Mouse (Mus musculus) CH12.LX (cell line): ENCODE measurements around the gene Itgad. TPM values are rescaled to one million over a fixed set of nuclear protein-coding genes. Genes with fewer than 3 reads are reported as not detected.
"Not testable (repeated sequence)": the region's sequence is repeated elsewhere in the genome, so short reads cannot be mapped to it uniquely, and the experiment has no call there.

Experiments used
- DNase-seq: peaks from one replicate; pipeline ENCODE4 v3.0.0-alpha.2; 2013; ENCODE audit errors: extremely low read depth
- H3K27ac ChIP-seq: 2 replicates; pipeline ENCODE4 v1.5.1; 2012; ENCODE audit warnings: low read depth, mild to moderate bottlenecking, control low read depth, moderate library complexity; ENCODE audit not compliant: insufficient read depth
- H3K27me3 ChIP-seq: replicated peaks from 2 replicates; pipeline ENCODE3; 2012; ENCODE audit warnings: inconsistent platforms
- H3K36me3 ChIP-seq, 2 experiments: replicated peaks in 1 of 2; 2 replicates each; pipeline versions ENCODE3 to v1.6.1; 2012; ENCODE audit warnings: inconsistent platforms in 1 of 2, low read length in 1 of 2, mild to moderate bottlenecking in 1 of 2, mixed read lengths in 1 of 2, moderate library complexity in 1 of 2; ENCODE audit not compliant: control insufficient read depth in 1 of 2, insufficient read depth in 1 of 2
- H3K4me1 ChIP-seq, 2 experiments: 2 replicates each; pipeline ENCODE4 v1.6.1; 2012; ENCODE audit warnings: inconsistent platforms in 1 of 2, moderate library complexity in 1 of 2; ENCODE audit not compliant: insufficient read depth in 2 of 2, control insufficient read depth in 1 of 2
- H3K4me2 ChIP-seq: 2 replicates; pipeline ENCODE4 v1.6.1; 2012; ENCODE audit warnings: low read depth, mild to moderate bottlenecking, control low read depth; ENCODE audit not compliant: poor library complexity, insufficient read depth, severe bottlenecking
- H3K4me3 ChIP-seq, 3 experiments: fragments of 150-350 bp in 1 of 3; sonication (generic) in 1 of 3; replicated peaks in 1 of 3; 2 replicates each; pipeline versions ENCODE3 to v1.5.1; 2011 to 2012; ENCODE audit warnings: low read depth in 2 of 3, low read length in 2 of 3, mild to moderate bottlenecking in 2 of 3, moderate library complexity in 2 of 3, control low read depth in 1 of 3, improper control_type of control experiment in 1 of 3, inconsistent platforms in 1 of 3, mixed read lengths in 1 of 3; ENCODE audit not compliant: poor library complexity in 1 of 3
- H3K79me2 ChIP-seq: replicated peaks from 2 replicates; pipeline ENCODE4 v1.6.1; 2012; ENCODE audit warnings: mild to moderate bottlenecking, moderate library complexity; ENCODE audit not compliant: control insufficient read depth, poor library complexity, insufficient read depth, severe bottlenecking; ENCODE audit errors: extremely low read depth
- H3K9ac ChIP-seq: 2 replicates; pipeline ENCODE4 v1.6.1; 2012; ENCODE audit warnings: low read depth, mild to moderate bottlenecking, control low read depth, moderate library complexity; ENCODE audit not compliant: insufficient read depth
- H3K9me3 ChIP-seq: replicated peaks from 2 replicates; pipeline ENCODE3; 2012; ENCODE audit warnings: low read length, inconsistent platforms, mixed read lengths
- CTCF ChIP-seq, 2 experiments: IDR thresholded peaks in 1 of 2; conservative IDR thresholded peaks in 1 of 2; 2 replicates each; pipeline ENCODE4 v1.5.1; 2011 to 2012; ENCODE audit warnings: low read depth in 2 of 2, low read length in 2 of 2, improper control_type of control experiment in 1 of 2, inconsistent platforms in 1 of 2, mild to moderate bottlenecking in 1 of 2, moderate library complexity in 1 of 2
- E2F4 ChIP-seq: IDR thresholded peaks from 2 replicates; pipeline ENCODE4 v1.6.1; 2011; ENCODE audit warnings: low read depth, low read length, improper control_type of control experiment; ENCODE audit not compliant: insufficient replicate concordance
- ELF1 ChIP-seq: IDR thresholded peaks from 2 replicates; pipeline ENCODE4 v1.6.1; 2014; ENCODE audit warnings: low read depth, mild to moderate bottlenecking, inconsistent platforms, low read length, improper control_type of control experiment
- EP300 ChIP-seq: IDR thresholded peaks from 2 replicates; pipeline ENCODE4 v1.6.1; 2011; ENCODE audit warnings: low read length, improper control_type of control experiment
- GABPA ChIP-seq: IDR thresholded peaks from 2 replicates; pipeline ENCODE4 v1.6.1; 2012; ENCODE audit warnings: low read depth, low read length, improper control_type of control experiment, inconsistent platforms; ENCODE audit not compliant: insufficient replicate concordance
- HCFC1 ChIP-seq: IDR thresholded peaks from 2 replicates; pipeline ENCODE4 v1.6.1; 2012; ENCODE audit warnings: low read depth, mild to moderate bottlenecking, inconsistent platforms, low read length, improper control_type of control experiment
- IRF4 ChIP-seq: IDR thresholded peaks from 2 replicates; pipeline ENCODE4 v1.6.1; 2014; ENCODE audit warnings: low read depth, mild to moderate bottlenecking, inconsistent platforms, low read length, improper control_type of control experiment
- JUND ChIP-seq: conservative IDR thresholded peaks from 2 replicates; pipeline ENCODE4 v1.6.1; 2011; ENCODE audit warnings: low read depth, low read length, improper control_type of control experiment
- KAT2A ChIP-seq: IDR thresholded peaks from 2 replicates; pipeline ENCODE4 v1.6.1; 2012; ENCODE audit warnings: low read length, improper control_type of control experiment, inconsistent platforms; ENCODE audit not compliant: insufficient replicate concordance
- PAX5 ChIP-seq: IDR thresholded peaks from 2 replicates; pipeline ENCODE4 v1.6.1; 2012; ENCODE audit warnings: low read length, inconsistent platforms, mixed read lengths
- POLR2A ChIP-seq: IDR thresholded peaks from 2 replicates; pipeline ENCODE4 v1.6.1; 2011; ENCODE audit warnings: low read depth, mild to moderate bottlenecking, improper control_type of control experiment, low read length
- RAD21 ChIP-seq: IDR thresholded peaks from 2 replicates; pipeline ENCODE4 v1.6.1; 2011; ENCODE audit warnings: low read depth, mild to moderate bottlenecking, low read length, improper control_type of control experiment, moderate library complexity
- TBP ChIP-seq: conservative IDR thresholded peaks from 2 replicates; pipeline ENCODE4 v1.6.1; 2011; ENCODE audit warnings: low read depth, low read length, improper control_type of control experiment
- UBTF ChIP-seq: IDR thresholded peaks from 2 replicates; pipeline ENCODE4 v1.6.1; 2012; ENCODE audit warnings: low read depth, mild to moderate bottlenecking, inconsistent platforms, low read length, improper control_type of control experiment, moderate library complexity
- USF1 ChIP-seq: IDR thresholded peaks from 2 replicates; pipeline ENCODE4 v1.6.1; 2014; ENCODE audit warnings: low read depth, mild to moderate bottlenecking, inconsistent platforms, low read length, improper control_type of control experiment
- USF2 ChIP-seq: conservative IDR thresholded peaks from 2 replicates; pipeline ENCODE4 v1.6.1; 2011; ENCODE audit warnings: low read depth, low read length, improper control_type of control experiment
- ZC3H11A ChIP-seq: IDR thresholded peaks from 2 replicates; pipeline ENCODE4 v1.6.1; 2012; ENCODE audit warnings: low read depth, mild to moderate bottlenecking, inconsistent platforms, low read length, improper control_type of control experiment
- ZKSCAN1 ChIP-seq: IDR thresholded peaks from 2 replicates; pipeline ENCODE4 v1.6.1; 2012; ENCODE audit warnings: low read depth, inconsistent platforms, low read length, improper control_type of control experiment, borderline replicate concordance
- dilution Hi-C: fragments of 300-500 bp; cut with MboI; formaldehyde crosslinking; loops from 2 replicates; pipeline ENCODE4 v1.14.3; 2020; ENCODE audit warnings: low sequenced_read_pairs; ENCODE audit not compliant: extremely low pct_unique_long_range_greater_than_20kb, extremely low pct_ligation_motif_present
- in situ Hi-C: fragments of 300-500 bp; cut with MboI; formaldehyde crosslinking; loops from 3 replicates; pipeline ENCODE4 v1.14.3; 2019; ENCODE audit warnings: low sequenced_read_pairs, low pct_ligation_motif_present, low pct_unique_long_range_greater_than_20kb, mixed read lengths
- polyA plus RNA-seq: library from polyadenylated mRNA; unstranded; fragments of >175 nt; gene quantifications from 2 replicates; pipeline ENCODE4 v1.2.1, GENCODE M21; 2012; ENCODE audit warnings: low read depth; ENCODE audit not compliant: insufficient read length
- total RNA-seq, 2 experiments: library from RNA; depleted of rRNA; stranded (reverse); fragments of 300-350 nt in 1 of 2; fragments of >200 nt in 1 of 2; gene quantifications; 2 replicates each; pipeline ENCODE4 v1.2.3; 2012 to 2014

The Itgad gene
- total and polyA plus RNA-seq, 3 experiments, result not detected

- Histone ChIP-seq H3K36me3 (no peaks in the 10 kb centered on the region), H3K79me2 (no peaks in the 10 kb centered on the region), H3K4me2 (no peak overlapping the region), H3K4me1 (peaks cover 0 to 2% of the 10 kb centered on the region in 2 experiments; a peak in 1 of 4 replicates), H3K9me3 (no peaks in the 10 kb centered on the region), H3K9ac (no peak overlapping the region), H3K27ac (no peak overlapping the region), H3K4me3 (no peak overlapping the region), H3K27me3 (no peaks in the 10 kb centered on the region)
- in situ Hi-C loops, result no loop called here
- dilution Hi-C loops, result no loop called here
- DNase-seq, result no peak
- no peak for TF ChIP-seq USF2
- TF ChIP-seq GABPA, result no peak
- no peak for TF ChIP-seq IRF4
- no peak for TF ChIP-seq ELF1
- no peak for TF ChIP-seq POLR2A
- no peak for TF ChIP-seq EP300
- TF ChIP-seq UBTF, result no peak
- TF ChIP-seq ZC3H11A, result no peak
- no peak for TF ChIP-seq RAD21
- no peak for TF ChIP-seq HCFC1
- no peak for TF ChIP-seq E2F4
- TF ChIP-seq PAX5, result no peak
- no peak for TF ChIP-seq JUND
Observed at GRCm38 (mm10) chr7:128154924-128155323, 748 bp downstream of the Itgad start.

- H3K79me2 ChIP-seq, H3K4me1 ChIP-seq, H3K27ac ChIP-seq, in situ Hi-C loops, dilution Hi-C loops, H3K4me3 ChIP-seq, H3K4me2 ChIP-seq, H3K27me3 ChIP-seq, H3K9me3 ChIP-seq, H3K9ac ChIP-seq, H3K36me3 ChIP-seq, DNase-seq: not testable (repeated sequence)
Observed at GRCm38 (mm10) chr7:128158688-128159354, 4.6 kb downstream of the Itgad start.

- no peak for DNase-seq
- H3K9ac ChIP-seq, result no peak overlapping the region
- TF ChIP-seq USF2 (no peak), GABPA (no peak), JUND (no peak), TBP (no peak), USF1 (no peak), CTCF (conservative IDR thresholded peaks at IDR 0.05 in 1 of 2, IDR thresholded peaks at IDR 0.05 in 1 of 2; ENCODE audit: low read depth in 2 of 2, low read length in 2 of 2) (no peak), KAT2A (no peak), ZKSCAN1 (no peak)
- TF ChIP-seq, all 38 proteins: peak for 0
Observed at GRCm38 (mm10) chr7:128164001-128164400, 9.8 kb downstream of the Itgad start.

More at GRCm38 (mm10) chr7:128164001-128164400, 9.8 kb downstream of the Itgad start:
- dilution Hi-C loops (no loop called here), in situ Hi-C loops (no loop called here)
- no peaks in the 10 kb centered on the region for H3K27me3 ChIP-seq
- H3K4me3 ChIP-seq, result no peak overlapping the region
- H3K27ac ChIP-seq, result no peak overlapping the region
- H3K9me3 ChIP-seq, result no peaks in the 10 kb centered on the region
- H3K36me3 ChIP-seq, result no peaks in the 10 kb centered on the region
- H3K79me2 ChIP-seq, result no peaks in the 10 kb centered on the region
- H3K4me1 ChIP-seq, result peaks cover 4 to 6% of the 10 kb centered on the region in 2 experiments; a peak in 2 of 4 replicates
- no peak overlapping the region for H3K4me2 ChIP-seq
